ENCODE assay signal across 8 mouse cellular contexts in genomic region chr13:12255911-12256705, GRCm38 (mm10). TPM values are rescaled to one million over a fixed set of nuclear protein-coding genes. Genes with fewer than 3 reads are reported as not detected.
DNase-seq lines count a peak whose midpoint lies in the region; ATAC-seq lines count a peak whose summit lies in the region.

No protein-coding gene starts in this region.

- H3K36me3 ChIP-seq in heart, embryonic 11.5 days (ENCODE audit: control insufficient read depth, insufficient read depth, low read length): no peaks in the 10 kb centered on the region
- H3K36me3 ChIP-seq in hindbrain, embryonic 10.5 days: peaks cover 18% of the 10 kb centered on the region; the same call in 1 of the 2 replicates
- H3K36me3 ChIP-seq in midbrain, embryonic 10.5 days: peaks cover 21% of the 10 kb centered on the region

- peak overlapping the region; percentile 57 for H3K4me3 ChIP-seq in heart, embryonic 11.5 days (ENCODE audit: low read depth, low read length)
- H3K4me3 ChIP-seq in hindbrain, embryonic 10.5 days: peak overlapping the region; percentile 80
- peak overlapping the region; percentile 79 for H3K4me3 ChIP-seq in midbrain, embryonic 10.5 days

- no peaks in the 10 kb centered on the region; the same call in 1 of the 2 replicates for H3K9me3 ChIP-seq in heart, embryonic 11.5 days (replicated peaks; ENCODE audit: control insufficient read depth, low read length)
- H3K9me3 ChIP-seq in hindbrain, embryonic 10.5 days: peaks cover 9% of the 10 kb centered on the region
- H3K9me3 ChIP-seq in midbrain, embryonic 10.5 days (replicated peaks): peaks cover 12% of the 10 kb centered on the region; the same call in 1 of the 2 replicates

- intact Hi-C loops in heart, postnatal 36 days (cut with DNase I): loop anchor here (5.0 kb wide), 2 partner anchors 136 to 311 kb away; partner anchors contain the start of gene Ero1lb

- DNase-seq in heart, postnatal 36 days: no peak
- DNase-seq in MEL-GATA-1-ER (ENCODE audit: extremely low read depth, low read depth): peak; percentile 39
- no peak for DNase-seq in hindbrain, embryonic 10.5 days (ENCODE audit: low spot score)
- no peak for DNase-seq in midbrain, embryonic 10.5 days (ENCODE audit: low spot score)
- DNase-seq in layer of hippocampus, postnatal 36 days: no peak
- DNase-seq in right cerebral cortex, postnatal 4 days: no peak
- no peak for DNase-seq in kidney, adult 8-10 months

- ATAC-seq in heart, embryonic 11.5 days (replicated peaks; ENCODE audit: insufficient number of reproducible peaks, low FRiP score, low TSS enrichment): no peak

- H3K27ac ChIP-seq in heart, embryonic 11.5 days (ENCODE audit: low read depth, low read length): no peak overlapping the region
- no peak overlapping the region for H3K27ac ChIP-seq in hindbrain, embryonic 10.5 days
- no peak overlapping the region for H3K27ac ChIP-seq in midbrain, embryonic 10.5 days (replicated peaks)

- H3K4me2 ChIP-seq in heart, embryonic 11.5 days: peak overlapping the region; percentile 80

- H3K4me1 ChIP-seq in heart, embryonic 11.5 days (ENCODE audit: control insufficient read depth, insufficient read depth, low read length): peaks cover 13% of the 10 kb centered on the region
- H3K4me1 ChIP-seq in hindbrain, embryonic 10.5 days (replicated peaks): peaks cover 17% of the 10 kb centered on the region
- peaks cover 17% of the 10 kb centered on the region for H3K4me1 ChIP-seq in midbrain, embryonic 10.5 days

- no peak overlapping the region for H3K9ac ChIP-seq in heart, embryonic 11.5 days (ENCODE audit: low read depth, low read length)

- whole genome bisulfite sequencing in heart, embryonic 11.5 days (ENCODE audit: insufficient replicate concordance): 73% methylated on average over 3 of the region's 3 CpGs
- WGBS in hindbrain, embryonic 10.5 days: 81% methylated on average over 3 of the region's 3 CpGs
- 83% methylated on average over 3 of the region's 3 CpGs for WGBS in midbrain, embryonic 10.5 days

- no peaks in the 10 kb centered on the region for H3K27me3 ChIP-seq in heart, embryonic 11.5 days (ENCODE audit: control insufficient read depth, insufficient read depth, low read length)
- H3K27me3 ChIP-seq in hindbrain, embryonic 10.5 days (ENCODE audit: insufficient read depth, poor library complexity, severe bottlenecking): no peaks in the 10 kb centered on the region
- H3K27me3 ChIP-seq in midbrain, embryonic 10.5 days (ENCODE audit: low read depth, poor library complexity, severe bottlenecking): no peaks in the 10 kb centered on the region

RNA-seq across cellular contexts. Expression of gene Mtr, which starts 1.8 kb away (rescaled TPM):
- polyA plus RNA-seq in heart, embryonic 11.5 days (2014; fragmentation: Nextera tagmentation; extraction: Ambion mirVana): 17.7 and 19.9 TPM in 2 replicates
- 100 to 1,000 TPM in 1 of 2 experiments, 10 to 100 TPM in 1; 59.9 to 102 TPM for total RNA-seq in heart, postnatal 36 days (2021)
- 13.0 and 17.3 TPM in 2 replicates for polyA plus RNA-seq in hindbrain, embryonic 10.5 days (2016; fragmentation: Nextera tagmentation; extraction: Ambion mirVana)
- 15.0 and 16.5 TPM in 2 replicates for polyA plus RNA-seq in midbrain, embryonic 10.5 days (2016; fragmentation: Nextera tagmentation; extraction: Ambion mirVana)
- total RNA-seq in layer of hippocampus, postnatal 36 days (2021): 10 to 100 TPM; 19.5 to 19.8 TPM
